In genomic region chr7:43495343-43496021, GRCm38 (mm10) we compare ENCODE assay signal across 7 mouse cellular contexts. TPM values are rescaled to one million over a fixed set of nuclear protein-coding genes. Genes with fewer than 3 reads are reported as not detected.
DNase-seq lines count a peak whose midpoint lies in the region; ATAC-seq lines count a peak whose summit lies in the region.

No protein-coding gene starts in this region.

- no peaks in the 10 kb centered on the region; the same call in 1 of the 2 replicates for H3K27me3 ChIP-seq in stomach, embryonic 16.5 days (ENCODE audit: control insufficient read depth, insufficient read depth, low read length)

- ATAC-seq in stomach, embryonic 16.5 days (ENCODE audit: insufficient read depth, low FRiP score): 0 out of 2 replicates have a peak, but pooled peaks have one; percentile 10

- peak; percentile 59 for DNase-seq in 416B (ENCODE audit: low read depth)
- DNase-seq in CD4-positive helper T cell, adult 2 months (ENCODE audit: low read depth, low spot score): peak; percentile 17
- peak; percentile 70 for DNase-seq in cerebellum, adult 11-12 months
- DNase-seq in forelimb bud, embryonic 11.5 days (ENCODE audit: low read depth, low spot score): peak; percentile 44
- peak; percentile 65 to 72 for DNase-seq in kidney, postnatal 25 days
- DNase-seq in mesoderm, embryonic 11.5 days (ENCODE audit: low read depth, low spot score): peak; percentile 60

- no peak overlapping the region for H3K27ac ChIP-seq in stomach, embryonic 16.5 days (ENCODE audit: low read length)

- WGBS in stomach, embryonic 16.5 days: 15% methylated on average over 21 of the region's 21 CpGs

- H3K4me3 ChIP-seq in stomach, embryonic 16.5 days (replicated peaks; ENCODE audit: low read length): no peak overlapping the region

- H3K9ac ChIP-seq in stomach, embryonic 16.5 days (ENCODE audit: low read length): no peak overlapping the region

- no peaks in the 10 kb centered on the region for H3K4me1 ChIP-seq in stomach, embryonic 16.5 days (ENCODE audit: control insufficient read depth, insufficient read depth, low read length)

- no peak overlapping the region for H3K4me2 ChIP-seq in stomach, embryonic 16.5 days (ENCODE audit: low read depth, low read length)

- H3K36me3 ChIP-seq in stomach, embryonic 16.5 days (ENCODE audit: control insufficient read depth, insufficient read depth, low read length): no peaks in the 10 kb centered on the region

- H3K9me3 ChIP-seq in stomach, embryonic 16.5 days (replicated peaks; ENCODE audit: control insufficient read depth, low read length): peaks cover 8% of the 10 kb centered on the region; the same call in 1 of the 2 replicates

RNA-seq across cellular contexts. Expression of gene Iglon5, which starts 5.6 kb away (rescaled TPM):
- polyA plus RNA-seq in stomach, embryonic 16.5 days (2015; fragmentation: Nextera tagmentation; extraction: Ambion mirVana): 0.30 and 0.39 TPM in 2 replicates

RNA-seq across cellular contexts. Expression of gene 4931406B18Rik, which starts 10.3 kb away (rescaled TPM):
- not detected in 2 replicates for polyA plus RNA-seq in stomach, embryonic 16.5 days (2015; fragmentation: Nextera tagmentation; extraction: Ambion mirVana)

RNA-seq across cellular contexts. Expression of gene Vsig10l, which starts 32.5 kb away (rescaled TPM):
- polyA plus RNA-seq in stomach, embryonic 16.5 days (2015; fragmentation: Nextera tagmentation; extraction: Ambion mirVana): 17.7 and 28.7 TPM in 2 replicates

RNA-seq across cellular contexts. Expression of gene Cd33, which starts 48.7 kb away (rescaled TPM):
- polyA plus RNA-seq in stomach, embryonic 16.5 days (2015; fragmentation: Nextera tagmentation; extraction: Ambion mirVana): 3.0 and 3.7 TPM in 2 replicates

RNA-seq across cellular contexts. Expression of gene Gm45233, which starts 51.6 kb away (rescaled TPM):
- polyA plus RNA-seq in stomach, embryonic 16.5 days (2015; fragmentation: Nextera tagmentation; extraction: Ambion mirVana): 0.62 TPM in 1 of 2 replicates, not detected in the other

Comparison
In these comparisons a context has a peak if more than half of its experiments do, and no peak if none do; other contexts are left out.
1. DNase-seq: peak in every context shown above with its lines; median percentile 70 in cerebellum, adult 11-12 months; 68 in kidney, postnatal 25 days; 60 in mesoderm, embryonic 11.5 days; 59 in 416B; 44 in forelimb bud, embryonic 11.5 days; 17 in CD4-positive helper T cell, adult 2 months.